Mouse (Mus musculus) kidney, postnatal 0 days (tissue): ENCODE data around the gene Hook1. TPM values are rescaled to one million over a fixed set of nuclear protein-coding genes. Genes with fewer than 3 reads are reported as not detected.
A peak's percentile ranks its signal among the peaks of the same experiment; 100 is the strongest.

Experiments used
- ATAC-seq: fragments of 200-750 bp; cut with Nextera tagmentation; replicated peaks from 2 replicates; pipeline ENCODE4 v1.8.0; 2017; ENCODE audit warnings: low read depth, moderate number of reproducible peaks, moderate TSS enrichment, moderate library complexity; ENCODE audit not compliant: low FRiP score
- DNase-seq: peaks from one replicate; pipeline ENCODE4 v3.0.0-alpha.2; 2016; ENCODE audit warnings: low spot score
- H3K27ac ChIP-seq: fragments of 300-500 bp; sonication (generic); 2 replicates; pipeline ENCODE4 v1.5.1; 2014; ENCODE audit warnings: mild to moderate bottlenecking
- H3K27me3 ChIP-seq: fragments of 300-500 bp; sonication (generic); 2 replicates; pipeline ENCODE4 v1.6.1; 2014; ENCODE audit warnings: low read length, mixed read lengths; ENCODE audit not compliant: insufficient read depth
- H3K36me3 ChIP-seq: fragments of 300-500 bp; sonication (generic); 2 replicates; pipeline ENCODE4 v1.6.1; 2014; ENCODE audit warnings: low read length, mixed read lengths; ENCODE audit not compliant: insufficient read depth
- H3K4me1 ChIP-seq: fragments of 300-500 bp; sonication (generic); replicated peaks from 2 replicates; pipeline ENCODE4 v1.6.1; 2014; ENCODE audit warnings: antibody characterized with exemption, low read length, mixed read lengths; ENCODE audit not compliant: insufficient read depth
- H3K4me2 ChIP-seq: fragments of 300-500 bp; sonication (generic); 2 replicates; pipeline ENCODE4 v1.6.1; 2014; ENCODE audit warnings: mild to moderate bottlenecking, low read length, moderate library complexity, mixed read lengths
- H3K4me3 ChIP-seq: fragments of 300-500 bp; sonication (generic); replicated peaks from 2 replicates; pipeline ENCODE4 v1.5.1; 2014; ENCODE audit warnings: low read depth, low read length
- H3K9ac ChIP-seq: fragments of 300-500 bp; sonication (generic); 2 replicates; pipeline ENCODE4 v1.6.1; 2014; ENCODE audit warnings: low read depth, low read length
- H3K9me3 ChIP-seq: fragments of 300-500 bp; sonication (generic); replicated peaks from 2 replicates; pipeline ENCODE4 v1.6.1; 2016; ENCODE audit warnings: low read length, inconsistent platforms, mixed read lengths
- CTCF ChIP-seq: IDR thresholded peaks from 2 replicates; pipeline ENCODE4 v1.5.1; 2016; ENCODE audit warnings: antibody characterized with exemption, low read depth, mild to moderate bottlenecking, moderate library complexity
- WGBS: fragments of 180-500 bp; shearing (Covaris S2); extraction: QIAGEN DNeasy Blood & Tissue Kit; methylation state at CpG from one replicate; pipeline ENCODE4 v1.1.7; 2014; 5-methylcytosine and 5-hydroxymethylcytosine counted together
- polyA plus RNA-seq: library from polyadenylated mRNA; unstranded; fragments of >200 nt; fragmentation: Nextera tagmentation; extraction: Ambion mirVana; gene quantifications from 2 replicates; pipeline ENCODE4 v1.2.1, GENCODE M21; 2015

Gene Hook1
- polyA plus RNA-seq, 1 experiment from 2014 or later, result 25.4 TPM

GRCm38 (mm10) chr4:96016875-96017274 lies 49.8 kb downstream of the Hook1 start:
- 93% methylated on average over 1 of the region's 1 CpGs for WGBS
- Histone ChIP-seq H3K27me3 (no peaks in the 10 kb centered on the region), H3K4me2 (no peak overlapping the region)

GRCm38 (mm10) chr4:96022803-96023202 lies 55.8 kb downstream of the Hook1 start:
- DNase-seq, result peak; percentile 42
- Histone ChIP-seq H3K36me3 (no peaks in the 10 kb centered on the region), H3K4me2 (no peak overlapping the region), H3K9me3 (no peaks in the 10 kb centered on the region), H3K27me3 (no peaks in the 10 kb centered on the region), H3K4me1 (no peaks in the 10 kb centered on the region), H3K9ac (no peak overlapping the region), H3K4me3 (no peak overlapping the region), H3K27ac (no peak overlapping the region)
- peak; percentile 72 for TF ChIP-seq CTCF
- ATAC-seq, result peak; percentile 57; the same call in 1 of the 2 replicates

More at GRCm38 (mm10) chr4:96016875-96017274, 49.8 kb downstream of the Hook1 start:
- no peak overlapping the region for H3K4me3 ChIP-seq
- no peak for DNase-seq
- no peak for ATAC-seq
- H3K9me3 ChIP-seq, result no peaks in the 10 kb centered on the region
- no peak overlapping the region for H3K27ac ChIP-seq
- no peak for TF ChIP-seq CTCF
- no peaks in the 10 kb centered on the region for H3K4me1 ChIP-seq
- no peak overlapping the region for H3K9ac ChIP-seq
- H3K36me3 ChIP-seq, result 0 out of 2 replicates have a peak, but pooled peaks cover 2% of the 10 kb centered on the region

GRCm38 (mm10) chr4:96028412-96028811 lies 61.4 kb downstream of the Hook1 start:
- Histone ChIP-seq H3K27me3 (no peaks in the 10 kb centered on the region), H3K9ac (no peak overlapping the region), H3K4me3 (no peak overlapping the region), H3K4me1 (no peaks in the 10 kb centered on the region), H3K27ac (no peak overlapping the region), H3K4me2 (no peak overlapping the region), H3K36me3 (no peaks in the 10 kb centered on the region), H3K9me3 (no peaks in the 10 kb centered on the region)
- WGBS, result 86% methylated on average over 1 of the region's 1 CpGs
- no peak for DNase-seq
- ATAC-seq, result no peak
- no peak for TF ChIP-seq CTCF

- H3K4me2 ChIP-seq, result no peak overlapping the region
- H3K9ac ChIP-seq, result no peak overlapping the region
- no peak overlapping the region for H3K4me3 ChIP-seq
- ATAC-seq (no peak), DNase-seq (no peak)
- no peaks in the 10 kb centered on the region for H3K9me3 ChIP-seq
- no peak overlapping the region for H3K27ac ChIP-seq
- 67% methylated on average over 2 of the region's 2 CpGs for WGBS
- no peaks in the 10 kb centered on the region for H3K36me3 ChIP-seq
- H3K27me3 ChIP-seq, result no peaks in the 10 kb centered on the region
- no peak for TF ChIP-seq CTCF
- H3K4me1 ChIP-seq, result no peaks in the 10 kb centered on the region
Measured at GRCm38 (mm10) chr4:96060106-96060505, 93.1 kb downstream of the Hook1 start.

- Histone ChIP-seq H3K4me3 (no peak overlapping the region), H3K9me3 (no peaks in the 10 kb centered on the region), H3K36me3 (no peaks in the 10 kb centered on the region), H3K27me3 (no peaks in the 10 kb centered on the region), H3K4me2 (no peak overlapping the region), H3K27ac (no peak overlapping the region), H3K9ac (no peak overlapping the region), H3K4me1 (no peaks in the 10 kb centered on the region)
- 70% methylated on average over 2 of the region's 2 CpGs for WGBS
- ATAC-seq (peak; percentile 54; the same call in 1 of the 2 replicates), DNase-seq (peak; percentile 2)
- TF ChIP-seq CTCF, result no peak
Measured at GRCm38 (mm10) chr4:96062045-96062444, 95.0 kb downstream of the Hook1 start.

Other genes starting within 250 kb of the Hook1 start
- 8.6 and 10.5 TPM in 2 replicates for gene Cyp2j13, start 110.3 kb downstream of the Hook1 start, polyA plus RNA-seq
- not detected in 2 replicates for gene Cyp2j12, start 173.9 kb downstream of the Hook1 start, polyA plus RNA-seq